Mouse (Mus musculus) limb, embryonic 13.5 days (tissue): ENCODE measurements around the gene H2al1o. TPM values are rescaled to one million over a fixed set of nuclear protein-coding genes. Genes with fewer than 3 reads are reported as not detected.
"Not testable (repeated sequence)": the region's sequence is repeated elsewhere in the genome, so short reads cannot be mapped to it uniquely, and the experiment has no call there.

Source experiments
- ATAC-seq: fragments of 200-750 bp; cut with Nextera tagmentation; 2 replicates; pipeline ENCODE4 v1.8.0; 2017; ENCODE audit warnings: low read depth, moderate number of reproducible peaks, moderate TSS enrichment; ENCODE audit not compliant: low FRiP score
- H3K27ac ChIP-seq: fragments of 300-500 bp; sonication (generic); 2 replicates; pipeline ENCODE4 v1.5.1; 2015; ENCODE audit warnings: inconsistent platforms, mild to moderate bottlenecking, moderate library complexity
- H3K27me3 ChIP-seq: fragments of 300-500 bp; sonication (generic); 2 replicates; pipeline ENCODE4 v1.6.1; 2015; ENCODE audit warnings: mild to moderate bottlenecking, inconsistent platforms
- H3K36me3 ChIP-seq: fragments of 300-500 bp; sonication (generic); 2 replicates; pipeline ENCODE4 v1.6.1; 2015; ENCODE audit warnings: inconsistent platforms, mild to moderate bottlenecking, moderate library complexity
- H3K4me1 ChIP-seq: fragments of 300-500 bp; sonication (generic); 2 replicates; pipeline ENCODE4 v1.6.1; 2015; ENCODE audit warnings: inconsistent platforms
- H3K4me2 ChIP-seq: fragments of 300-500 bp; sonication (generic); replicated peaks from 2 replicates; pipeline ENCODE4 v1.6.1; 2015; ENCODE audit warnings: inconsistent platforms, mild to moderate bottlenecking, moderate library complexity
- H3K4me3 ChIP-seq: fragments of 300-500 bp; sonication (generic); 2 replicates; pipeline ENCODE4 v1.5.1; 2015; ENCODE audit warnings: moderate library complexity, mild to moderate bottlenecking, inconsistent platforms
- H3K9ac ChIP-seq: fragments of 300-500 bp; sonication (generic); 2 replicates; pipeline ENCODE4 v1.6.1; 2015; ENCODE audit warnings: mild to moderate bottlenecking, inconsistent platforms
- H3K9me3 ChIP-seq: fragments of 300-500 bp; sonication (generic); 2 replicates; pipeline ENCODE4 v1.6.1; 2016; ENCODE audit warnings: inconsistent platforms
- WGBS: fragments of 180-500 bp; shearing (Covaris S2); methylation state at CpG from one replicate; pipeline ENCODE4 v1.1.7; 2015; 5-methylcytosine and 5-hydroxymethylcytosine counted together
- polyA plus RNA-seq: library from polyadenylated mRNA; unstranded; fragments of >200 nt; fragmentation: Nextera tagmentation; extraction: Ambion mirVana; gene quantifications from 2 replicates; pipeline ENCODE4 v1.2.1, GENCODE M21; 2015

H2al1o gene
- polyA plus RNA-seq: not detected in 2 replicates

DNA sequence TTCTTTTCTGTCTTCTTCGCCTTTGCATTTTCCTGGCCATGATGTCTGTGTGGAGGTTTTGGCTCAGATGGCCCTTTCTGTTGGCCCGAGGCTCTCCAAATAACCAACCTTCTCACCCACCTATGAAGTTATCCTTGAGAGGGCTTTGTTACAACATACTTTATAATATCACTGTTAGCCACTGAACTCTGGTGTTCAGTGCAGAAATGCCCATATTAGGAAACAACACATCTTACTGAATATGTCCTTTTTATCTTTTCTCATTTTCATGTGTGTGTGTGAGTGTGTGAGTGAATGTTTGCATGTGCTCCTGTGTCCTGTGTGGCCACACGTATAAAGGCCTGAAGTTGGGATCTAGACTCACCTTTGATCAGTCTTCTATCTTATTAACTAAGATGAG lies at the start of gene H2al1o:
Gene H2al1o (minus strand): TSS at position 101 of the 400 bp plus-strand sequence.
- not testable (repeated sequence) for ATAC-seq, H3K4me3 ChIP-seq, H3K27me3 ChIP-seq, H3K36me3 ChIP-seq, H3K4me2 ChIP-seq, H3K9ac ChIP-seq, H3K27ac ChIP-seq, H3K4me1 ChIP-seq, H3K9me3 ChIP-seq
- 87% methylated on average over 3 of the region's 3 CpGs for WGBS

- not testable (repeated sequence) for H3K4me3 ChIP-seq, H3K36me3 ChIP-seq, H3K27ac ChIP-seq, ATAC-seq, H3K27me3 ChIP-seq, H3K4me2 ChIP-seq, H3K4me1 ChIP-seq, H3K9me3 ChIP-seq, H3K9ac ChIP-seq
- 90% methylated on average over 7 of the region's 7 CpGs for WGBS
Observed at GRCm38 (mm10) chrX:9598036-9598435, 25.8 kb upstream of the H2al1o start.

DNA sequence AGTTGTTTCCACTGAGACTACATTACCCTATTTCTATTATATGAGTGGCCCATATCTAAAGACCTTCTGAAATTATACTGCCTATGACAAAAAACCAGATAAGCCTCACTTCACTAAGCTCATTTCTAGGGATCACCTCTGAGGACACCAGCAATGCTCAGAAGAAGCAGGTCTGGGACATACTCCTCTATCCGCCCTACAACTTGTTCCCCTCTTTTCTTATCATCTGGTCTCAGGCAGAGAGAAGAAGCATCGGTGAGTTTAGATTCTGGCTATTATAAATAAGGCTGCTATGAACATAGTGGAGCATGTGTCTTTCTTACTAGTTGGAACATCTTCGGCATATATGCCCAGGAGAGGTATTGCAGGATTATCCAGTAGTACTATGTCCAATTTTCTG lies 35.3 kb downstream of the H2al1o start:
- H3K9ac ChIP-seq: no peak overlapping the region
- 94% methylated on average over 3 of the region's 3 CpGs for WGBS
- H3K27me3 ChIP-seq: no peaks in the 10 kb centered on the region
- H3K4me1 ChIP-seq: no peaks in the 10 kb centered on the region
- H3K9me3 ChIP-seq: no peaks in the 10 kb centered on the region
- no peak for ATAC-seq
- H3K4me2 ChIP-seq: no peak overlapping the region
- no peak overlapping the region for H3K27ac ChIP-seq
- no peak overlapping the region for H3K4me3 ChIP-seq
- H3K36me3 ChIP-seq: no peaks in the 10 kb centered on the region

Other genes with a start within 250 kb of the H2al1o start
- not detected in 2 replicates for gene H2al1k, start 221.8 kb downstream of the H2al1o start, polyA plus RNA-seq
- 2.0 and 2.2 TPM in 2 replicates for gene Cybb, start 84.6 kb downstream of the H2al1o start, polyA plus RNA-seq
- gene Dynlt3, start 90.6 kb upstream of the H2al1o start, polyA plus RNA-seq: 29.1 and 29.5 TPM in 2 replicates